Mouse (Mus musculus): ENCODE data around the gene B230118H07Rik. TPM values are rescaled to one million over a fixed set of nuclear protein-coding genes. Genes with fewer than 3 reads are reported as not detected.

Gene B230118H07Rik
- total RNA-seq, 1 experiment: 20.2 TPM

DNA sequence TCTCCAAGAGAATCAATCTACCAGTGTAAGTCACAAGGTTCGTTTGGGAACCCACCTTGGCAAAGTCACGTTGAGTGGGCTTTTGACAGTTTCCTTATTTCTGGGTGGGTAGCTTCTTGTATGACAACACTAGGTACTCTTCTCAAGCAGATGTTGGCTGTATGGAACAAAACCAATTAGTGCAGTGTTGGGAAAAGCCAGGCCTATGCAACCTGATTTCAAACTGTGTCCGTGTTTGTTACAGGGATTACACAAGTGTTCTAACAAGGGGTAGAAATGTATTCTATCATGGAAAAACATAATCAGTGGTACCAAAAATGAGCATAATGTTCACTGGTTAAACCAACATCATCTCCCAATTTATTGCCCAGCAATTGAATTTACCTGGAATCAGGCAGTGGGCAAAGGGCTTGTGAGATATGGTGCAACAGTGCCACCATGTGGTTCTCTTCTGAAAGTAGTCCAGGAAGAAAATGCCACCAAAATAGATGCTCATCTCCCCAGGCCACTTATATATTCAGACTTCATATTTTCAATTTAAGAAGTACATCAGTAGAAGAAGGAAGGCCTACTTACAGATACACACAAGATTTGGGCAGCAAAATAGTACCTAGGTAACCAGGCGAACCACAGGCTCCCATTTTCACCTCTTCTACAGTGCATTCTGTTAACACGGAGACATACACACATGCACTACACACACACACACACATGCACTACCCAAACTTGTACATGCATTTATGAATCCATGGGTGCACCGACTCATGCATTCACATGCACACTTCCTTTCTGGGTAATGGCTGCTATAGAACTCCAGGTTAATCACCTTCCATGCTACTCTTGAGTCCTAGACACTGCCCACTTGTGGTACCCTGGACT is 123.6 kb downstream of the B230118H07Rik start:
- no peak overlapping the region for H3K27ac ChIP-seq (ENCODE audit: insufficient read depth, low read depth, low read length, poor library complexity, severe bottlenecking)
- H3K9me3 ChIP-seq (ENCODE audit: control insufficient read depth, insufficient read depth, low read depth, low read length): no peaks in the 10 kb centered on the region
- H3K4me1 ChIP-seq (ENCODE audit: control insufficient read depth in 2 of 2, insufficient read depth in 2 of 2, low read length in 2 of 2, poor library complexity in 1 of 2): no peaks in the 10 kb centered on the region
- in situ Hi-C loops (cut with MboI; ENCODE audit: low sequenced_read_pairs in 2 of 2, unreplicated experiment in 2 of 2): no loop called here
- H3K4me3 ChIP-seq (ENCODE audit: insufficient read depth in 1 of 2, low read depth in 1 of 2, low read length in 2 of 2, poor library complexity in 1 of 2, severe bottlenecking in 1 of 2): no peak overlapping the region
- H3K36me3 ChIP-seq (ENCODE audit: control insufficient read depth, insufficient read depth, low read length, poor library complexity, severe bottlenecking): no peaks in the 10 kb centered on the region
- TF ChIP-seq CHD2 (IDR thresholded peaks at IDR 0.05; ENCODE audit: low read depth, low read length): no peak
- TF ChIP-seq HCFC1 (IDR thresholded peaks at IDR 0.05; ENCODE audit: borderline replicate concordance, insufficient read depth, low read length): no peak
- no peak for TF ChIP-seq ZNF384 (IDR thresholded peaks at IDR 0.05; ENCODE audit: low read depth, low read length)
- TF ChIP-seq MAFK (IDR thresholded peaks at IDR 0.05; ENCODE audit: insufficient read depth, low read depth, low read length): no peak
- TF ChIP-seq ZC3H11A (IDR thresholded peaks at IDR 0.05; ENCODE audit: borderline replicate concordance, low read depth, low read length): no peak; the same call in 1 of the 2 replicates
- DNase-seq (ENCODE audit: low read depth, low spot score): peak; percentile 26
- no peak overlapping the region for H3K9ac ChIP-seq (ENCODE audit: insufficient read depth, low read depth, low read length, poor library complexity, severe bottlenecking)

GRCm38 (mm10) chr2:101525091-101525490 is 124.2 kb downstream of the B230118H07Rik start:
- H3K9me3 ChIP-seq (ENCODE audit: control insufficient read depth, insufficient read depth, low read depth, low read length): no peaks in the 10 kb centered on the region
- TF ChIP-seq MAFK (IDR thresholded peaks at IDR 0.05; ENCODE audit: insufficient read depth, low read depth, low read length) (no peak), ZNF384 (IDR thresholded peaks at IDR 0.05; ENCODE audit: low read depth, low read length) (no peak), ZC3H11A (IDR thresholded peaks at IDR 0.05; ENCODE audit: borderline replicate concordance, low read depth, low read length) (no peak), CHD2 (IDR thresholded peaks at IDR 0.05; ENCODE audit: low read depth, low read length) (no peak), HCFC1 (IDR thresholded peaks at IDR 0.05; ENCODE audit: borderline replicate concordance, insufficient read depth, low read length) (no peak)
- no peak overlapping the region for H3K4me3 ChIP-seq (ENCODE audit: insufficient read depth in 1 of 2, low read depth in 1 of 2, low read length in 2 of 2, poor library complexity in 1 of 2, severe bottlenecking in 1 of 2)
- no peak overlapping the region for H3K27ac ChIP-seq (ENCODE audit: insufficient read depth, low read depth, low read length, poor library complexity, severe bottlenecking)
- H3K36me3 ChIP-seq (ENCODE audit: control insufficient read depth, insufficient read depth, low read length, poor library complexity, severe bottlenecking): no peaks in the 10 kb centered on the region
- H3K4me1 ChIP-seq (ENCODE audit: control insufficient read depth in 2 of 2, insufficient read depth in 2 of 2, low read length in 2 of 2, poor library complexity in 1 of 2): no peaks in the 10 kb centered on the region
- no peak overlapping the region for H3K9ac ChIP-seq (ENCODE audit: insufficient read depth, low read depth, low read length, poor library complexity, severe bottlenecking)
- in situ Hi-C loops (cut with MboI; ENCODE audit: low sequenced_read_pairs in 2 of 2, unreplicated experiment in 2 of 2): no loop called here
- no peak for DNase-seq (ENCODE audit: low read depth, low spot score)

DNA sequence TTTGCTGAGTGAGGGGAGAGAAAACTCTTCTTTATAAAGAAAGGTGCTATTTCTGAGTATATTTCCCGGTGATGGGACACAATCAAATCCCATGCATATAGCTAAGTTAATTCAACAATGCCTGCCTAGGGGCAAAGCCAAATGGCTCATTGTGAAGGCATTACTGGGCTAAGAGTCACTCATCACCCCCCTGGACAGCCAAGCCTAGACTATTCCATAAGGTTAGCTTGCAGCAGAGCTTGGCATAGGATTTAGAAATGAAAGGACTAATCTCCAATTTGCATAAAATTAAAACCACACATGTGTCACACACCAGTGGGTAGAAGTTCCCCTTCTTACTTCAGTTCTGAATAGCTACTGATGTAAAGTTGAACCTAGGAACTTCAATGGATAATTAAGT is 128.8 kb downstream of the B230118H07Rik start:
- no peaks in the 10 kb centered on the region for H3K9me3 ChIP-seq (ENCODE audit: control insufficient read depth, insufficient read depth, low read depth, low read length)
- no peak for DNase-seq (ENCODE audit: low read depth, low spot score)
- no peaks in the 10 kb centered on the region for H3K36me3 ChIP-seq (ENCODE audit: control insufficient read depth, insufficient read depth, low read length, poor library complexity, severe bottlenecking)
- no peak overlapping the region for H3K4me3 ChIP-seq (ENCODE audit: insufficient read depth in 1 of 2, low read depth in 1 of 2, low read length in 2 of 2, poor library complexity in 1 of 2, severe bottlenecking in 1 of 2)
- H3K9ac ChIP-seq (ENCODE audit: insufficient read depth, low read depth, low read length, poor library complexity, severe bottlenecking): no peak overlapping the region
- TF ChIP-seq ZC3H11A (IDR thresholded peaks at IDR 0.05; ENCODE audit: borderline replicate concordance, low read depth, low read length) (no peak), MAFK (IDR thresholded peaks at IDR 0.05; ENCODE audit: insufficient read depth, low read depth, low read length) (no peak), HCFC1 (IDR thresholded peaks at IDR 0.05; ENCODE audit: borderline replicate concordance, insufficient read depth, low read length) (no peak), CHD2 (IDR thresholded peaks at IDR 0.05; ENCODE audit: low read depth, low read length) (no peak), ZNF384 (IDR thresholded peaks at IDR 0.05; ENCODE audit: low read depth, low read length) (no peak)
- no peak overlapping the region for H3K27ac ChIP-seq (ENCODE audit: insufficient read depth, low read depth, low read length, poor library complexity, severe bottlenecking)
- in situ Hi-C loops (cut with MboI; ENCODE audit: low sequenced_read_pairs in 2 of 2, unreplicated experiment in 2 of 2): no loop called here
- H3K4me1 ChIP-seq (ENCODE audit: control insufficient read depth in 2 of 2, insufficient read depth in 2 of 2, low read length in 2 of 2, poor library complexity in 1 of 2): no peaks in the 10 kb centered on the region

DNA sequence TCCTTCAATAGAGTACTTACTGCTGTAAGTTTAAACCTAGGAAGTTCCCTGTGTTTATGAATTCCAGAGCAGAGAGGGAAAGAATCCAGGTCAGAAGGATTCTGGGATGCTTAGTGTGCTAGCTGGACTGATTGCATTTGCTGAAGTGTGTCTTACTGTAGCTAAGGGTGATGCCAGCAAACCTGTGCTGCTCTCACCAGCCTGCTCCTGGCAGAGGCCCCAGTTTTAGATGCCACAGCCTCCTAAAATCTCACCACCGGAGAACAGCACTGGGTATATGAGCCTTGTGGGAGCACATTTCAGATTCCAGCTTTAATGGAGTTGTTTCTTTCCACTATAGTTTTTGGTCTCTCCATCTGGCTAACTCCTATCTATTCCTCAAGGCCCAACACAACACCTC is 129.4 kb downstream of the B230118H07Rik start:
- no peak for DNase-seq (ENCODE audit: low read depth, low spot score)
- Histone ChIP-seq H3K9ac (ENCODE audit: insufficient read depth, low read depth, low read length, poor library complexity, severe bottlenecking) (no peak overlapping the region), H3K36me3 (ENCODE audit: control insufficient read depth, insufficient read depth, low read length, poor library complexity, severe bottlenecking) (no peaks in the 10 kb centered on the region), H3K4me1 (ENCODE audit: control insufficient read depth in 2 of 2, insufficient read depth in 2 of 2, low read length in 2 of 2, poor library complexity in 1 of 2) (no peaks in the 10 kb centered on the region), H3K27ac (ENCODE audit: insufficient read depth, low read depth, low read length, poor library complexity, severe bottlenecking) (no peak overlapping the region), H3K9me3 (ENCODE audit: control insufficient read depth, insufficient read depth, low read depth, low read length) (no peaks in the 10 kb centered on the region), H3K4me3 (ENCODE audit: insufficient read depth in 1 of 2, low read depth in 1 of 2, low read length in 2 of 2, poor library complexity in 1 of 2, severe bottlenecking in 1 of 2) (no peak overlapping the region)
- in situ Hi-C loops (cut with MboI; ENCODE audit: low sequenced_read_pairs in 2 of 2, unreplicated experiment in 2 of 2): no loop called here
- no peak for TF ChIP-seq ZNF384 (IDR thresholded peaks at IDR 0.05; ENCODE audit: low read depth, low read length)
- TF ChIP-seq CHD2 (IDR thresholded peaks at IDR 0.05; ENCODE audit: low read depth, low read length): no peak

Other genes starting within 250 kb of the B230118H07Rik start
- gene Rag2, start 24.8 kb downstream of the B230118H07Rik start, total RNA-seq (2012; rRNA removed): not detected in 2 replicates
- gene Rag1, start within 50 bp of the B230118H07Rik start, total RNA-seq (2012; rRNA removed): not detected in 2 replicates
- 9.5 and 10.5 TPM in 2 replicates for gene Traf6, start 28.9 kb upstream of the B230118H07Rik start, total RNA-seq (2012; rRNA removed)
- gene Prr5l, start 233.5 kb upstream of the B230118H07Rik start, total RNA-seq (2012; rRNA removed): 3.5 and 4.5 TPM in 2 replicates
- gene Commd9, start 236.7 kb upstream of the B230118H07Rik start, total RNA-seq (2012; rRNA removed): 26.9 and 37.2 TPM in 2 replicates